Mouse (Mus musculus) midbrain, embryonic 12.5 days (tissue): ENCODE data around the gene Cdc27. TPM values are rescaled to one million over a fixed set of nuclear protein-coding genes. Genes with fewer than 3 reads are reported as not detected.

Experiments used
- ATAC-seq: fragments of 200-750 bp; cut with Nextera tagmentation; 2 replicates; pipeline ENCODE4 v1.8.0; 2017; ENCODE audit warnings: low read depth, moderate TSS enrichment, moderate library complexity; ENCODE audit not compliant: low FRiP score
- H3K27ac ChIP-seq: fragments of 300-500 bp; sonication (generic); replicated peaks from 2 replicates; pipeline ENCODE4 v1.5.1; 2016; ENCODE audit warnings: mild to moderate bottlenecking
- H3K27me3 ChIP-seq: fragments of 300-500 bp; sonication (generic); 2 replicates; pipeline ENCODE4 v1.6.1; 2016; ENCODE audit warnings: mild to moderate bottlenecking
- H3K36me3 ChIP-seq: fragments of 300-500 bp; sonication (generic); 2 replicates; pipeline ENCODE4 v1.6.1; 2016
- H3K4me1 ChIP-seq: fragments of 300-500 bp; sonication (generic); 2 replicates; pipeline ENCODE4 v1.6.1; 2016
- H3K4me2 ChIP-seq: fragments of 300-500 bp; sonication (generic); replicated peaks from 2 replicates; pipeline ENCODE4 v1.6.1; 2016; ENCODE audit warnings: mild to moderate bottlenecking, moderate library complexity
- H3K4me3 ChIP-seq: fragments of 300-500 bp; sonication (generic); 2 replicates; pipeline ENCODE4 v1.5.1; 2016; ENCODE audit warnings: mild to moderate bottlenecking
- H3K9ac ChIP-seq: fragments of 300-500 bp; sonication (generic); replicated peaks from 2 replicates; pipeline ENCODE4 v1.6.1; 2016; ENCODE audit warnings: mild to moderate bottlenecking, moderate library complexity
- H3K9me3 ChIP-seq: fragments of 300-500 bp; sonication (generic); 2 replicates; pipeline ENCODE4 v1.6.1; 2016; ENCODE audit warnings: mild to moderate bottlenecking
- WGBS: fragments of 180-500 bp; shearing (Covaris S2); methylation state at CpG from one replicate; pipeline ENCODE4 v1.1.7; 2016; 5-methylcytosine and 5-hydroxymethylcytosine counted together
- polyA plus RNA-seq: library from polyadenylated mRNA; unstranded; fragments of >200 nt; fragmentation: Nextera tagmentation; extraction: Ambion mirVana; gene quantifications from 2 replicates; pipeline ENCODE4 v1.2.1, GENCODE M21; 2016

The Cdc27 gene
- 52.1 and 53.5 TPM in 2 replicates for polyA plus RNA-seq

DNA sequence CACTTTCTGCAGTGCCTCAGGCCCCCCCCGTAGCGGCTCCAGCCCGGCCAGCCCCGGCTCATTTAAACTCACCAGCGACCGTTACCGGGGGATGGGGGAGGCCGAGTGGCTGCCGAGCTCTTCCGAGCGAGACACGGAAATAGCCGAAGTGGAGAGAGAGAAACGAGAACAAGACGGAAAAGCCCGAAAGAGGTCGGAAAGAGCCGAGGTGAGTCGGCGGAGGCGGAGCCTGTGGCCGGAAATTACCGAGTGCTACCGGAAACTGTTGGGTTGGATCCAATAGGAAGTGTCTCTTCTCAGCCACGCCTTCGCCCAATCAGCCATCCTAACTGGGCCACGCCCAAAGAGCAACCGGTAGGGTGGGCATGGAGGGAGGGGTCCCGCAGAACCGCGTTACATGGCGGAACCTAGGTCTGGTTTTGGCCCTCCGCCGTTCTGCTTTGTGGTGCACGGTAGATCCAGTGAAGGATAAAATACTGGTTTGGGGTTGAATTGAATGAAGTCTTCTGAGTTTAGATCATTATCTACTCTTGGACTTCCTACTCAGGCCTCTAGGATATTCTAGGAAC, at the start of gene Cdc27, which contains the start of gene Myl4:
TSS of gene Cdc27 (minus strand) at position 215 of the 569 bp plus-strand sequence.
TSS of gene Myl4 (plus strand) at position 258 of the 569 bp plus-strand sequence.
- H3K36me3 ChIP-seq, result no peaks in the 10 kb centered on the region
- 0% methylated on average over 35 of the region's 35 CpGs for WGBS
- ATAC-seq, result peak; percentile 98

DNA sequence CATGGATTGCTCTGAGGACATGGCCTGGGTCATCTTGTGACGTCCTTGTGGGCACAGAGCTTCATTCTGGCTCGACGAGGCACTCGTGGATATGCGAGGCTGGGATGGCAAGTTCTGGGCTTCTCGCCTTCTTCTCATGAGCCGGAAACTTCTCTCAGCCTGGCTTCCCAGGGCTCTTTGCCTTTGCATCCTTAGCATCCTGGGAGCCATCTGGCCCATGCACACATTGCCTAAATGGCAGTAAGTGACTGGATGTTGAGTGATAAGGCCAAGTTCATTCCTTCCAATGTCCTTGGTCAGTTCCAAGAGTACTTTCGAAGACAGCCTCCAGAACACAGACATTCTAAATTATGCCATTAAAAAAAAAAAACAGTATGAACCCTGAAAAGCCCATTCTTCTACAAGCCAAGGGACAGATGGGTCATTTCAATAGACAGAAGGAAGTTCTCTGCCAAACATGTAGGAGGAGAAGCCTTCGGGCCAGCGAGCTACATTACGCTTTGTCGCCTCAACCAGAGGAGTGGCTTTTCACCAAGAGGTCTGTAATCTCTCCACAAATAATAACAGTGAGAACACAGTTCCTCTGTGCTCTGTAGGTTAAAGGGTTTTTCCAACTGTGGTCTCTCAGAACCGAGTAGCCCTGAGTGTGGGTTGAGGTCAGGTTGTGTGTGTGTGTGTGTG, 49.0 kb upstream of the Cdc27 start:
- WGBS, result 87% methylated on average over 13 of the region's 13 CpGs
- no peak overlapping the region for H3K4me3 ChIP-seq
- H3K9ac ChIP-seq, result no peak overlapping the region
- ATAC-seq, result no peak
- H3K4me2 ChIP-seq, result no peak overlapping the region
- no peaks in the 10 kb centered on the region for H3K9me3 ChIP-seq
- no peaks in the 10 kb centered on the region for H3K36me3 ChIP-seq
- no peak overlapping the region for H3K27ac ChIP-seq
- no peaks in the 10 kb centered on the region for H3K27me3 ChIP-seq
- H3K4me1 ChIP-seq, result 0 out of 2 replicates have a peak, but pooled peaks cover 2% of the 10 kb centered on the region

More for the DNA sequence above, at the start of gene Cdc27, which contains the start of gene Myl4:
- Histone ChIP-seq H3K4me3 (peak within 1 kb of the TSS; percentile 93), H3K9ac (peak within 1 kb of the TSS; percentile 99), H3K4me1 (peaks cover 7% of the 10 kb centered on the region; the same call in 1 of the 2 replicates), H3K27me3 (0 out of 2 replicates have a peak, but pooled peaks cover 6% of the 10 kb centered on the region), H3K27ac (peak within 1 kb of the TSS; percentile 86), H3K4me2 (peak within 1 kb of the TSS; percentile 82), H3K9me3 (no peaks in the 10 kb centered on the region)

GRCm38 (mm10) chr11:104596365-104596764, 45.9 kb upstream of the Cdc27 start:
- H3K9ac ChIP-seq, result no peak overlapping the region
- H3K4me3 ChIP-seq, result no peak overlapping the region
- H3K4me2 ChIP-seq, result no peak overlapping the region
- H3K9me3 ChIP-seq, result no peaks in the 10 kb centered on the region
- no peaks in the 10 kb centered on the region for H3K27me3 ChIP-seq
- 85% methylated on average over 10 of the region's 10 CpGs for WGBS
- no peaks in the 10 kb centered on the region for H3K36me3 ChIP-seq
- ATAC-seq, result no peak
- 0 out of 2 replicates have a peak, but pooled peaks cover 2% of the 10 kb centered on the region for H3K4me1 ChIP-seq
- no peak overlapping the region for H3K27ac ChIP-seq

GRCm38 (mm10) chr11:104592066-104592835, 41.8 kb upstream of the Cdc27 start:
- WGBS, result 78% methylated on average over 13 of the region's 13 CpGs

GRCm38 (mm10) chr11:104590148-104590547, 39.7 kb upstream of the Cdc27 start:
- Histone ChIP-seq H3K9ac (no peak overlapping the region), H3K9me3 (peaks cover 10% of the 10 kb centered on the region), H3K4me3 (no peak overlapping the region), H3K27ac (no peak overlapping the region), H3K36me3 (no peaks in the 10 kb centered on the region), H3K27me3 (no peaks in the 10 kb centered on the region), H3K4me1 (no peaks in the 10 kb centered on the region), H3K4me2 (no peak overlapping the region)
- 6% methylated on average over 8 of the region's 8 CpGs for WGBS
- no peak; the same call in 1 of the 2 replicates for ATAC-seq

More at GRCm38 (mm10) chr11:104592066-104592835, 41.8 kb upstream of the Cdc27 start:
- Histone ChIP-seq H3K27me3 (no peaks in the 10 kb centered on the region), H3K27ac (no peak overlapping the region), H3K4me2 (no peak overlapping the region), H3K9me3 (peaks cover 10% of the 10 kb centered on the region), H3K36me3 (no peaks in the 10 kb centered on the region), H3K4me1 (no peaks in the 10 kb centered on the region), H3K4me3 (no peak overlapping the region), H3K9ac (no peak overlapping the region)
- no peak for ATAC-seq

- Histone ChIP-seq H3K4me3 (no peak overlapping the region), H3K36me3 (no peaks in the 10 kb centered on the region), H3K4me2 (no peak overlapping the region), H3K27ac (no peak overlapping the region), H3K9ac (no peak overlapping the region), H3K9me3 (peaks cover 10% of the 10 kb centered on the region), H3K27me3 (no peaks in the 10 kb centered on the region), H3K4me1 (no peaks in the 10 kb centered on the region)
- 76% methylated on average over 1 of the region's 1 CpGs for WGBS
- no peak for ATAC-seq
Observed at GRCm38 (mm10) chr11:104589570-104589969, 39.1 kb upstream of the Cdc27 start.

DNA sequence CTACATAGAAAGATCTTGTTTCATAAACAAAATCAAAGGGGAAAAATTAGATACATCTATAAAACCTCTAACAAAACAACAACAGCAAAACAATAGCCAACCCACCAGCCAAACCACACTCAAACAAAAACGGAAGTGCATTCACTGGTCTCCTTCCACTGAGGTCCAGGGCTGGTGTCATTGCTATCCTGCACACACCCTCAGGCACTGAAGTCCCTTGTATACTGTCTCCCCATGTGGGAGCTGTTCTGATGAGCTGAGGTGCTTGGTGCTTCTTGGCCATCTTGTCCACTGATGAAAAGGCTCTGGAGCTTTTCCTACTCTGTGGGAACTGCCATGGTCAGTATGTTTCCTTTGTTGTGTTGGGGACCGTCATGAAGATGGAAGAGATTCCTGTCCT, 38.1 kb upstream of the Cdc27 start:
- H3K27me3 ChIP-seq, result no peaks in the 10 kb centered on the region
- ATAC-seq, result no peak
- H3K27ac ChIP-seq, result no peak overlapping the region
- no peak overlapping the region for H3K9ac ChIP-seq
- no peaks in the 10 kb centered on the region for H3K36me3 ChIP-seq
- H3K4me1 ChIP-seq, result no peaks in the 10 kb centered on the region
- H3K9me3 ChIP-seq, result peaks cover 10% of the 10 kb centered on the region
- WGBS, result 97% methylated on average over 2 of the region's 2 CpGs
- H3K4me2 ChIP-seq, result no peak overlapping the region
- H3K4me3 ChIP-seq, result no peak overlapping the region

GRCm38 (mm10) chr11:104587904-104588303, 37.5 kb upstream of the Cdc27 start:
- Histone ChIP-seq H3K27ac (no peak overlapping the region), H3K9ac (no peak overlapping the region), H3K4me2 (no peak overlapping the region), H3K36me3 (no peaks in the 10 kb centered on the region), H3K4me1 (no peaks in the 10 kb centered on the region), H3K4me3 (no peak overlapping the region), H3K9me3 (peaks cover 10% of the 10 kb centered on the region), H3K27me3 (no peaks in the 10 kb centered on the region)
- ATAC-seq, result no peak
- 96% methylated on average over 9 of the region's 9 CpGs for WGBS

- Histone ChIP-seq H3K9ac (no peak overlapping the region), H3K9me3 (peaks cover 10% of the 10 kb centered on the region), H3K4me2 (no peak overlapping the region), H3K36me3 (no peaks in the 10 kb centered on the region), H3K4me1 (no peaks in the 10 kb centered on the region), H3K4me3 (no peak overlapping the region), H3K27ac (no peak overlapping the region), H3K27me3 (no peaks in the 10 kb centered on the region)
- WGBS, result 82% methylated on average over 5 of the region's 5 CpGs
- no peak for ATAC-seq
Observed at GRCm38 (mm10) chr11:104585495-104585894, 35.1 kb upstream of the Cdc27 start.

DNA sequence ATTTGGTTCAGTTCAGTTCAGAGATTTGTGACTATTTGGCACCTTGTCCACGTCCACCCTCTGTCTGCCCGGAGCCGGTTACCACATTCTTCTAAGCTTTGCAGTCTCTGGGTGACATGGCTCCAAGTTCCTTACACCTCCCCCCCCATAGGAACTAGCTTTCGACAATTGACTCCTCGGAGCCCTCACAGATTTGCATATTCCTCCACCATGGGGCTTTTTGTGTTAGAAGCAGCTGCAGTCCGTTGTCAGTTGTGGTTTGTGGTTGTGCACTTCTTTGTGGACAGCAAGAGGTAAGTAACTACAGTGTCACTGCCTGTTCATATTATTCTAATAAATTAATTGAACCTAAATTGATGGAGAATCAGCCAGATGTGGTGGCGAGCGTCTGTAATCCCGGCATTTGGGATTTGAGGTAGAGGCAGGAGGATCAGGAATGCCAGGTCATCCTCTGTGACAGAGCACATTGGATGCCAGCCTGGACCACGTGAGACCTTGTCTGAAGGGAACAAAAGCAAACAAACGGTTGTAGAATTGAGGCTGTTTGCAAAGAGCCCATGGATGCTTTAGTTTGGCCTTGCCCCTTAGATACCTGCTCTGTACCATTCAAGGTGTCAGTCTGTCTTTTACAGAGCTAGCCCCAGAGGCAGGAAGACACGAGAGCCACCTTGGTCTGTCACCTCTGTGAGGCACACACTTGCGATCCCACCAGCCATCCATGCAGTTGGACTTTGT, 32.4 kb upstream of the Cdc27 start:
- Histone ChIP-seq H3K27me3 (no peaks in the 10 kb centered on the region), H3K4me2 (no peak overlapping the region)
- ATAC-seq, result no peak

DNA sequence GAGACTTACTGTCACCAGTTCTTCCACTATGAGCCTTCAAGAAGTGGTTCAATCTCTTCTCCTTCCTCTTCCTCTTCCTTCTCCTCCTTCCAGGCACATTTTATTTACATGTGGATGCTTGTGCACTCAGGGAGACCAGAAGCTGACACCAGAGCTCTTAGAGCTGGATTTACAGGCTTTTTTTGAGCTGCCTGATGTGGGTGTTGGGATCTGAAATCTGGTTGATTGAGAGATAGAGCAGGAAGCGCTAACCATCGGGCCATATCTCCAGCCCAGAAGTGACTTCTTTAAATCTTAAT, 31.8 kb upstream of the Cdc27 start:
- Histone ChIP-seq H3K4me1 (peaks cover 6% of the 10 kb centered on the region; the same call in 1 of the 2 replicates), H3K36me3 (no peaks in the 10 kb centered on the region), H3K4me3 (no peak overlapping the region), H3K27ac (no peak overlapping the region), H3K9ac (no peak overlapping the region), H3K9me3 (no peaks in the 10 kb centered on the region), H3K27me3 (no peaks in the 10 kb centered on the region), H3K4me2 (no peak overlapping the region)
- 93% methylated on average over 2 of the region's 2 CpGs for WGBS
- ATAC-seq, result no peak

More for the DNA sequence above, 32.4 kb upstream of the Cdc27 start:
- no peaks in the 10 kb centered on the region for H3K36me3 ChIP-seq
- no peaks in the 10 kb centered on the region for H3K9me3 ChIP-seq
- H3K27ac ChIP-seq, result no peak overlapping the region
- H3K4me3 ChIP-seq, result no peak overlapping the region
- 59% methylated on average over 13 of the region's 13 CpGs for WGBS
- peaks cover 6% of the 10 kb centered on the region; the same call in 1 of the 2 replicates for H3K4me1 ChIP-seq
- H3K9ac ChIP-seq, result no peak overlapping the region
